Mouse (Mus musculus) neural tube, embryonic 15.5 days (tissue): ENCODE measurements at regions not wholly inside any gene's neighbourhood (a gene's known extent, or its start where the extent isn't known, plus 50 kb on each side); places are given as distances from the start of the nearest gene placed in this dataset.
A peak's percentile ranks its signal among the peaks of the same experiment; 100 is the strongest.

Source experiments
- ATAC-seq: fragments of 200-750 bp; cut with Nextera tagmentation; 2 replicates; pipeline ENCODE4 v1.8.0; 2017; ENCODE audit warnings: mild to moderate bottlenecking, moderate TSS enrichment, moderate library complexity; ENCODE audit not compliant: low FRiP score
- H3K27ac ChIP-seq: fragments of 300-500 bp; sonication (generic); replicated peaks from 2 replicates; pipeline ENCODE4 v1.5.1; 2015; ENCODE audit warnings: mild to moderate bottlenecking, inconsistent platforms
- H3K27me3 ChIP-seq: fragments of 300-500 bp; sonication (generic); replicated peaks from 2 replicates; pipeline ENCODE4 v1.6.1; 2015; ENCODE audit warnings: inconsistent platforms
- H3K36me3 ChIP-seq: fragments of 300-500 bp; sonication (generic); 2 replicates; pipeline ENCODE4 v1.6.1; 2015; ENCODE audit warnings: inconsistent platforms
- H3K4me1 ChIP-seq: fragments of 300-500 bp; sonication (generic); 2 replicates; pipeline ENCODE4 v1.6.1; 2015; ENCODE audit warnings: inconsistent platforms
- H3K4me2 ChIP-seq: fragments of 300-500 bp; sonication (generic); 2 replicates; pipeline ENCODE4 v1.6.1; 2015; ENCODE audit warnings: inconsistent platforms, mild to moderate bottlenecking, moderate library complexity
- H3K4me3 ChIP-seq: fragments of 300-500 bp; sonication (generic); replicated peaks from 2 replicates; pipeline ENCODE4 v1.5.1; 2015; ENCODE audit warnings: mild to moderate bottlenecking, inconsistent platforms
- H3K9ac ChIP-seq: fragments of 300-500 bp; sonication (generic); replicated peaks from 2 replicates; pipeline ENCODE4 v1.6.1; 2015; ENCODE audit warnings: mild to moderate bottlenecking, inconsistent platforms
- H3K9me3 ChIP-seq: fragments of 300-500 bp; sonication (generic); replicated peaks from 2 replicates; pipeline ENCODE4 v1.6.1; 2016; ENCODE audit warnings: inconsistent platforms
- WGBS: fragments of 180-500 bp; shearing (Covaris S2); methylation state at CpG from one replicate; pipeline ENCODE4 v1.1.7; 2015; ENCODE audit warnings: mixed read lengths; 5-methylcytosine and 5-hydroxymethylcytosine counted together

DNA sequence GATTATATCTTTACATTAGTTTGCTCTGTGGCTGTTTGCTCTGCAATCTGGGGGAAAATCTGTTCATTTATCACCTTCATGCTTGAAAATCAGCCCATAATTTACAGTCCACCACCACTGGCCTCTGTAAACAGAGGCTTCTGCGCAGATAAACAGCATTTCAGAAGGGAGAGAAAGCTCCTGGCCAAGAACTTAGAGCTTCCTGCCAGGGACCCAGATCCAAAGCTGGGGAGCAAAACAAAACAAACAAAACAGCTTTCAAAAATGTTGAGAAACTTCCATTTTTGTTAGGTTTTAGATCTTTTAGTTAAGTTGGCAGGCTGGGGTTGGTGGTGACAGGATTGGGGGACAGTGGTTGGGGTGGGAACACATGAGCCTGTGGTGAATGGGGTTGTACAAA is 666.7 kb upstream of the Kdm8 start:
- no peak overlapping the region for H3K9ac ChIP-seq
- H3K36me3 ChIP-seq = no peaks in the 10 kb centered on the region
- H3K4me3 ChIP-seq = no peak overlapping the region
- no peaks in the 10 kb centered on the region for H3K4me1 ChIP-seq
- no peaks in the 10 kb centered on the region for H3K9me3 ChIP-seq
- 69% methylated on average over 1 of the region's 1 CpGs for WGBS
- ATAC-seq = no peak
- H3K4me2 ChIP-seq = no peak overlapping the region
- H3K27me3 ChIP-seq = no peaks in the 10 kb centered on the region
- H3K27ac ChIP-seq = no peak overlapping the region

DNA sequence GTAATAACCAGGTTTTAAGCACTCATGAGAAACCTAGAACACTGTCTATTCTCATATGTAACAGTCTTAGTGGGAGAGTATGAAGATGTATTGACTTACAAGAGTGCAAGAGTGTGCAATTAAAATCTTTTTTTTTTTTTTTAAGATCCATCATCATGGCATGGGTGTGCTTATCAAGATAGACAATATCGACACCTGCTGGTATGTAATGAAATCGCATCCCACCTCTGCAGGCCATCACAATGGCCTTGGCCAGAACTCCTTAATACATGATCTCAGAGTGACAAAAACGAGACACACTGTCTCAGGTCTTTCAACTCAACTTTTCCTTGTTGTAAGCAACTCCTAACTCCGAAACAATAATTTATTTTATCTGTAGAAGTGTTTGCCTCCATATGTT is 661.7 kb upstream of the Kdm8 start:
- Histone ChIP-seq H3K4me2 (no peak overlapping the region), H3K9ac (no peak overlapping the region), H3K27ac (no peak overlapping the region), H3K4me1 (no peaks in the 10 kb centered on the region), H3K36me3 (no peaks in the 10 kb centered on the region), H3K9me3 (no peaks in the 10 kb centered on the region), H3K4me3 (no peak overlapping the region), H3K27me3 (no peaks in the 10 kb centered on the region)
- 56% methylated on average over 4 of the region's 4 CpGs for WGBS
- no peak for ATAC-seq

DNA sequence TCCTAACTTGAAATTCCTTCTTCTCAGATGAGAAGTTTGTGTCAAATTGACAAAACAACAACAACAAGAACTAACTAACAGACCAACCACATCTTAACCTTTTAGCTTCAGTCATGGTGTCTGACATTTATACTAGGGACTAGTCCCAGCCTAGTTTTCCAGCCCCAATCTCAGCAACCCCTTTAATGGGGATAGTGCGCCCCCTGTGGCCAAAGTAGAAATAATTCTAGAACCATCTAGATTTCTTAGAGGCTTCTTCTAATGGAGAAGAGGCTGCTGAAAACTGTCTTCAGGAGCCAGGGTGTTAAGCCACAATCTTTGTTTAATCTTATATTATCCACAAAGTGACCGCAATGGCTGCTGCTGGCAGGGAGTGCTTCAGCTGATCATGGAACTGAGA is 659.5 kb upstream of the Kdm8 start:
- H3K9ac ChIP-seq = no peak overlapping the region
- WGBS = 81% methylated on average over 2 of the region's 2 CpGs
- H3K27me3 ChIP-seq = no peaks in the 10 kb centered on the region
- no peaks in the 10 kb centered on the region for H3K9me3 ChIP-seq
- H3K4me2 ChIP-seq = no peak overlapping the region
- no peaks in the 10 kb centered on the region for H3K36me3 ChIP-seq
- no peaks in the 10 kb centered on the region for H3K4me1 ChIP-seq
- ATAC-seq = no peak
- H3K4me3 ChIP-seq = no peak overlapping the region
- H3K27ac ChIP-seq = no peak overlapping the region

DNA sequence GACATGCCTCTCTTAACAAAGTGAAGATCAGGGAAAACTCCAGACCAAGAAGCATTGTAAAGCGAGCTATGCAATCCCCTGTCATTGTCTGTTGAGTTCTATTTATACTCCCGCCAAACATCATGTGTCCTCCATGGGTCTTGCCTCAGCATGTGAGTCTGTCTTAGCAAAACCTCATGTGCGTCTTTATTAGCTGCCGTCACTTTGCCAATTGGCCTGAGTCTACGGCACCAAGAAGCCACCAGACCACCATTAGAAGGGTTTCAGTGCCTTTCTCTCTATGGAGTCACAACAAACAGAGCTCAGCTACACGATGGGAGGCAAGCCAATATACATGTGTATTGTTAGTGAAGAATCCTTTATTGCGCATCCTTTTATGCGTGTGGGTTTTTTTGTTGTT is 658.6 kb upstream of the Kdm8 start:
- H3K27ac ChIP-seq = no peak overlapping the region
- no peaks in the 10 kb centered on the region for H3K9me3 ChIP-seq
- no peak for ATAC-seq
- H3K4me3 ChIP-seq = no peak overlapping the region
- WGBS = 94% methylated on average over 8 of the region's 8 CpGs
- H3K36me3 ChIP-seq = no peaks in the 10 kb centered on the region
- no peak overlapping the region for H3K9ac ChIP-seq
- no peak overlapping the region for H3K4me2 ChIP-seq
- no peaks in the 10 kb centered on the region for H3K27me3 ChIP-seq
- H3K4me1 ChIP-seq = no peaks in the 10 kb centered on the region

DNA sequence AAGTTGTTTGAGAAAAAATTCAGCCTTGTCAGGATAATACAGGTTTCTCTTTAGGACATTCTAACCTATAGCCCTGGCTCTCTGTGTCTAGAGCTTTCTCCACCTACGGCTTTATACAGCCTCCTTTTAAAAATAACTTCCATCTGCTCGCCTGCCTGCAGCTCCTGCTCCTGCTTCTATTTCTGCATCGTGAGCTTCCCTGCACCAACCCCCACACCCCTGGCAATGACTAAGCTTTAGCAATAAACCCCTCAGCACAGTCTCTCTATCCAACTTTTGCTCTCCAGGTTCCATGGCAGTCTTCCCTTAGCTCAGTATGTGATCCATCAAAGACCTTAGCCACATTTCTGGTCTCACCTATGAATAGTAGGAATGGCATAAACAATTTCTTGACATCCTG is 655.7 kb upstream of the Kdm8 start:
- no peak for ATAC-seq
- WGBS = 60% methylated on average over 3 of the region's 3 CpGs

DNA sequence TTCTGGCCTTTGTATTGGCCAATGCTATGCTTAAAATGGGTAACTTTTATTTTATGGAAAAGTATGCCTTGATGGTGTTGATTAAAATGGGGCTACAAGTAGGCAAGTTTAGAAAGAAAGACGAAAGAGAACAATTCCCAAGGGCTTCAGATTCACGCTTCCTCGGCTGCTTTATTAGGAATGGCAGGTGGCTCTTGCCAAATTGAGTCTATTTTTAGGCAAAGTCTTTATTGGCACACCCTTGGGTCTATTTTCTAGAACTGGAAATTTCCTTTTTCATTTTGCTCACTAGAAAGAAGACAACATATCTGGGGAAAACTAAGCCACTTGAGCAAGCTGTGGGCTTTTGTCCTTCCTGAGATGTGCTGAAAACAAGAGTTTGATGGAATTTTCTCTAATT is 641.4 kb upstream of the Kdm8 start:
- Histone ChIP-seq H3K4me2 (no peak overlapping the region), H3K4me3 (no peak overlapping the region), H3K4me1 (no peaks in the 10 kb centered on the region), H3K36me3 (no peaks in the 10 kb centered on the region), H3K9me3 (no peaks in the 10 kb centered on the region), H3K9ac (no peak overlapping the region), H3K27me3 (no peaks in the 10 kb centered on the region), H3K27ac (no peak overlapping the region)
- no peak for ATAC-seq
- WGBS = 40% methylated on average over 3 of the region's 3 CpGs

More for the DNA sequence above, 655.7 kb upstream of the Kdm8 start:
- no peaks in the 10 kb centered on the region for H3K27me3 ChIP-seq
- H3K27ac ChIP-seq = no peak overlapping the region
- no peaks in the 10 kb centered on the region for H3K36me3 ChIP-seq
- no peak overlapping the region for H3K4me3 ChIP-seq
- no peak overlapping the region for H3K4me2 ChIP-seq
- H3K9me3 ChIP-seq = no peaks in the 10 kb centered on the region
- H3K4me1 ChIP-seq = no peaks in the 10 kb centered on the region
- no peak overlapping the region for H3K9ac ChIP-seq

DNA sequence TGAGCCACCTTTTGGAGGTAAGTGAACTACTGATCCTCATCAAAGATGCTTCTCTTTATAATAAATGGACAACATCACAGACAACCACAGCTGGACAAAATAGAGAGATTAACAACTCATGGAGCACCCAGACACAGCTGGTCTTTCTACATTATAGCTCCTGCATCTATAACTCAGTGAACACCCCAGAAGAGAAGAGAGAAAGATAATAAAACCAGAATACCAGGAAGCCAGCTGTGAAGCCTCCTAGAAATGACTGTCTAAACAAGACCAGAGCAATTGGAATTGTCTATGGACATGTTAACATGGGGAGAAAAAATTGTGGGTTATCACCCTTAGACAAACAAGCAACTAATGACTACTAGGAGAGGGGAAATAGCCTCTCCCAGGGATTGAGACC is 609.8 kb upstream of the Kdm8 start:
- no peaks in the 10 kb centered on the region; the same call in 1 of the 2 replicates for H3K9me3 ChIP-seq
- H3K36me3 ChIP-seq = no peaks in the 10 kb centered on the region
- no peaks in the 10 kb centered on the region for H3K4me1 ChIP-seq
- no peak overlapping the region for H3K27ac ChIP-seq
- no peaks in the 10 kb centered on the region for H3K27me3 ChIP-seq
- no peak overlapping the region for H3K9ac ChIP-seq
- no peak overlapping the region for H3K4me2 ChIP-seq
- ATAC-seq = no peak
- no peak overlapping the region for H3K4me3 ChIP-seq

DNA sequence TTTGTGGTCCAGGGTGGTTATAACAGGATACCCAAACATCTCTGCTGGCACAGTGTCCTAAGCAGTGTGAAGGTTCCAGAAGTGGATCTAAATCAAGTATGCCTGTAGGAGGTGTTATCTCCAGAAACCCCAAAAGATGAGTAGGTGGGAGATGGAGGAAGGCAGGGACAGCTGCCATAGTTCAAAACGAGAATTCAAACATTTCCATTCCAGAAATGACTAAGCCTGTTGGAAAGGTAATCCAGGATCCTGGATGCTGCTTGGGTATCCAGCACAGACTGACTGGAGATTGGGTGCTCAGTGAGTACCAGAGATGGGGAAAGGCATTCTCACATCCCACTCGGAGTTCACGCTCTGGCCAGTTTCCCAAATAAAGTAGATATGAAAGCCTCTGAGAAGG is 607.9 kb upstream of the Kdm8 start:
- no peaks in the 10 kb centered on the region for H3K27me3 ChIP-seq
- H3K36me3 ChIP-seq = no peaks in the 10 kb centered on the region
- no peak for ATAC-seq
- no peaks in the 10 kb centered on the region; the same call in 1 of the 2 replicates for H3K9me3 ChIP-seq
- H3K4me1 ChIP-seq = no peaks in the 10 kb centered on the region
- H3K9ac ChIP-seq = no peak overlapping the region
- no peak overlapping the region for H3K4me2 ChIP-seq
- no peak overlapping the region for H3K4me3 ChIP-seq
- H3K27ac ChIP-seq = no peak overlapping the region
- WGBS = 91% methylated on average over 3 of the region's 3 CpGs

DNA sequence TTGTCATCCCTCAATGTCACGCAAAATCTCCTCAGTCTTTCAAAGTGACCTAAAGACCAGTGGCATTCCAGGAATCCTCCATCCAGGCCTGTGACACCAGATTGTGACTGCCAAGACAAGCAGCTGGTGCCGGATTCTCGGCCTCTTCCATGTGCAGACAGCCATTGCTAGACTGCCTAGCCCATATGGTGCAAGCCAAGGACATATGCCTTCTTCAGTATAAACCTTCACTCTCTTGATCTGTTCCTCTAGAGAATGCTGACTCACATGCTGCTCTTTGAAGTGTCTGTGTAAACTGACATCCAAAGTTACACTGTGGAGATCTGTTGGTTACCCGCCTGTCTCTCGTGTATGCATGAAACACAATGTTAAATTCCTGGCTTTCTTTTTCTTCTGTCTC is 589.4 kb upstream of the Kdm8 start:
- no peak overlapping the region for H3K9ac ChIP-seq
- no peaks in the 10 kb centered on the region for H3K36me3 ChIP-seq
- no peak overlapping the region for H3K4me3 ChIP-seq
- 82% methylated on average over 5 of the region's 5 CpGs for WGBS
- ATAC-seq = no peak
- H3K27ac ChIP-seq = no peak overlapping the region
- H3K27me3 ChIP-seq = no peaks in the 10 kb centered on the region
- H3K4me1 ChIP-seq = no peaks in the 10 kb centered on the region
- H3K9me3 ChIP-seq = no peaks in the 10 kb centered on the region
- H3K4me2 ChIP-seq = no peak overlapping the region

DNA sequence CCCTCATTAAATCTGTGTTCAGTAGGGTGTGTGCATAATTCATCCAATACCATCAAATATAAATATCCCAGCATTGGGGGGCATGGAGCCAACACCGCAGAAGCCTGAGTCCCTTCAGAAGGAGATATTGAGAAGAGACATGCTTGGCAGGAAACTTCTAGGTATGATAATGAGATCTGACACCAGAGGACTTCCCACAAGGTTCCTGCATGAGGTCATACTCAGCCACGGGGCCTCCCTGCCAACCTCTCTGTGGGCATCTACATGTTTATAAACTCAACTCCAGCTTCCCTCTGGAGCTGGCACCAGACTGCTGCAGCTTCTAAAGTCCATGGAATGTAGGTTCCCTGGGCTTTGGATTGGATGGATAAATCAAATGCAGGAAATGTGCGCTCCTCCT is 587.4 kb upstream of the Kdm8 start:
- no peaks in the 10 kb centered on the region for H3K36me3 ChIP-seq
- H3K4me3 ChIP-seq = no peak overlapping the region
- no peak for ATAC-seq
- H3K9me3 ChIP-seq = no peaks in the 10 kb centered on the region
- H3K4me1 ChIP-seq = no peaks in the 10 kb centered on the region
- 92% methylated on average over 3 of the region's 3 CpGs for WGBS
- no peak overlapping the region for H3K9ac ChIP-seq
- no peak overlapping the region for H3K27ac ChIP-seq
- no peak overlapping the region for H3K4me2 ChIP-seq
- no peaks in the 10 kb centered on the region for H3K27me3 ChIP-seq

DNA sequence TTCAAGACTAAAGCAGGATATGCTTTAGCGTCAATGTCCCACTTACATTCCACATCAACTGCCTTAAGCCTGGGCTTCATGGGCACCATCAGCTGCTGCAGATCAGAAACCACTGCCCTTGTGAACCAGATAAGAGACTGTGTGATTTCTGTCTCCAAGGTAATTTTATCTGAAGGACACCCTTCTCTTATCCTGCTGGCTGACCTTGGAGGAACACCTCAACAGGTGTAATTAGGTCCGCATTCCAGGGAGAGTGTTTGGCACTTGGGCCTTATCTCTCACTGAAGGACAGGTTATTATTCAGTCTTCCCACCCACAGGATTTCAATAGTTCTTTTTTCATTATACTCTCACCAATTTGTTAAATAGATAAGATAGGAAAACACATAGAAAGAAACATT is 583.1 kb upstream of the Kdm8 start:
- Histone ChIP-seq H3K36me3 (no peaks in the 10 kb centered on the region), H3K4me3 (no peak overlapping the region), H3K27ac (no peak overlapping the region), H3K27me3 (no peaks in the 10 kb centered on the region), H3K4me1 (no peaks in the 10 kb centered on the region), H3K9me3 (no peaks in the 10 kb centered on the region), H3K9ac (no peak overlapping the region), H3K4me2 (no peak overlapping the region)
- 98% methylated on average over 2 of the region's 2 CpGs for WGBS
- ATAC-seq = no peak

DNA sequence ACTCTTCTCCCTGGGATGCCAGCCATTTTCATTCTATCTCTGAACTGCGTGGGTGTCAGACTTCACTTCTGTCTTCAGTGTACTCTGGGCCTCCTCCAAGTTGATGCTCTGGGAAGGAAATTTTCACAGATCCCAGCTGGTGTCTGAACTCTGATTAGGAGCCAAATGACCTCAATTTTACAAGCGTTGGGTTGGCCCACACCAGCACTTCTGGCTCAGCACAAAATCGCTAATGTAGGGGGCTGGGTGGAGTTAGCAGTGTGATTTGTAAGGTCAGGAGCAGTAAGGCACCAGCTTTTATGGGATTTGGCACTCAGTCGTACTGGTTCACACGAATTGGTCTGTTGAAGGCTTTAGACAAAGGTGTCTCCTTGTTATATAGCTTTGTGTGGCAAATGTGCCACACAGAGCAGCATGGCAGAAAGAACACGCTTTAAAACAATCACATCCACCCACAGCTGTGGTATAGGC is 576.3 kb upstream of the Kdm8 start:
- Histone ChIP-seq H3K4me1 (no peaks in the 10 kb centered on the region), H3K36me3 (no peaks in the 10 kb centered on the region), H3K4me3 (no peak overlapping the region), H3K27me3 (no peaks in the 10 kb centered on the region), H3K9ac (no peak overlapping the region), H3K4me2 (no peak overlapping the region), H3K27ac (no peak overlapping the region), H3K9me3 (no peaks in the 10 kb centered on the region)
- WGBS = 27% methylated on average over 6 of the region's 6 CpGs
- ATAC-seq = peak; percentile 61; the same call in 1 of the 2 replicates

DNA sequence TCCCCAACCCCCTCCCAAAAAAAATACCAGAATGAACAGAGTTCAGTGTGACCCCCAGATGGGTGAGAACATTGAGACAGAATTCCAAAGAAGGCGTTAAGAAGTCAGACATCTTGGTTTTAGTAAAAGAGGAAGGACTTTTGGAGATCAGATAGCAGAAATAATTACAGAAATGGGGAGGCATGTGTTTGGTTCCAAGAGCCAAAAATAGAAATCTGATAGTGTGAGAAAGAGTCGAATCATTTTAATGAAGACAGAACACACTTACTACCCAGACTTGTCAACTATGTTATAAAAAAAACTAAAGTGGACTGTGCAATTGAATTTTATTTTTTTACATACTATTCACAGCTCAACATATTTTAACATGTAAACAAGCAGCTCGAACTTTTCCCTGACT is 575.9 kb upstream of the Kdm8 start:
- no peak overlapping the region for H3K9ac ChIP-seq
- ATAC-seq = no peak
- H3K4me2 ChIP-seq = no peak overlapping the region
- no peaks in the 10 kb centered on the region for H3K27me3 ChIP-seq
- no peak overlapping the region for H3K4me3 ChIP-seq
- no peaks in the 10 kb centered on the region for H3K36me3 ChIP-seq
- no peaks in the 10 kb centered on the region for H3K9me3 ChIP-seq
- no peak overlapping the region for H3K27ac ChIP-seq
- 80% methylated on average over 3 of the region's 3 CpGs for WGBS
- no peaks in the 10 kb centered on the region for H3K4me1 ChIP-seq
